Mouse (Mus musculus) thymus, postnatal 14 days (tissue): ENCODE data around the gene Sash3.
A peak's percentile ranks its signal among the peaks of the same experiment; 100 is the strongest.

Experiments used
- DNase-seq: peaks from one replicate; pipeline ENCODE4 v3.0.0; 2021

Gene Sash3

GRCm38 (mm10) chrX:48146262-48146661 is at the start of gene Sash3:
Sash3 (plus strand) TSS chrX:48146436.
- DNase-seq = peak; percentile 83

DNA sequence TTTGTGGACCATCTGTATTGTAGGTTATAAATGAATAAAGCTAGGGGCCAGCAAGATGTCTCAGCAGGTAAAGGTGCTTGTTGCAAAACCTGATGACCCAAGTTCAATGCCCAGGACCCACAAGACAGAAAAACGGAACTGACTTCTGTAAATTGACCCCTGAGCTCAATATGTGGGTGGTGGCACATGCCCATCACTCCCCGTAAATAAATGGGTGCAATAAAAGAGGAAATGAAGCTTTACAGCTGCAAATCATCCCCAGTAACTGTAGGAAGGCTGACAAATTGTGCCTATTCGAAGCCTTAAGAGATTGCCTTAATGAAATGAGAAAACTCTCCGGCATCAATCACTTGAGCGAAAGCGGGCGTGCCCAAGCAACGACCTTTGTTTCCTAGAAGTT is 49.7 kb upstream of the Sash3 start:
- DNase-seq = no peak

DNA sequence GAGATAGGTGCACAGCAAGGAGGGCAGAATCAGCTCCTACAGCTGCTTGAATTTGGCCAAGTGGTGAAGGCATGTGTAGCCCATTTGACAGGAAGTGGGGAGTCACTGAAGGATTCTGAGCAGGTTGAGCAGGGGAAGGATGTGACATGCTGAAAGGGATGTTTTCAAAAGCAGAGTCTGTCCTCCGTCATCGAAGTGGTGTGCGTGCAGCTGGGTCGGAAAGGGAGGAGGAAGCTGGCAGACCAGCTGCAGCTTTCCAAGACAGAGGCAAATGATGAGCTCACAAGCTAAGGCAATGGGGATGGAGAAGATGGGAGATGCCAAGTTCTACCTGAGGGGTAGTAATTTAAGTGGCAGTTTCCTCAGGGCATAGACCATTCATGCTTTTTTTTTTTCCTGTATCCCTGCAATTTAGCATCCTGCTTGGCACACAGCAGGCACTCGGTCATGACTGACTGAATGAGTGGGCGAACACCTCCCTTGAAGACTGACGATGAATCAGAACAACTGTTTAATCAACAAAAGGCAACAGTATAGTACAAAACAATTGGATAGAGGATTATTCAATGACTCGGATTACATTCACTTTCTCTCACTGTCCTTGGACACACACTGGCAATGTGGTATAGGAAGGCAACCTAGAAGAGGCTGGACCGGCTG is 47.6 kb upstream of the Sash3 start:
- DNase-seq = peak; percentile 63

DNA sequence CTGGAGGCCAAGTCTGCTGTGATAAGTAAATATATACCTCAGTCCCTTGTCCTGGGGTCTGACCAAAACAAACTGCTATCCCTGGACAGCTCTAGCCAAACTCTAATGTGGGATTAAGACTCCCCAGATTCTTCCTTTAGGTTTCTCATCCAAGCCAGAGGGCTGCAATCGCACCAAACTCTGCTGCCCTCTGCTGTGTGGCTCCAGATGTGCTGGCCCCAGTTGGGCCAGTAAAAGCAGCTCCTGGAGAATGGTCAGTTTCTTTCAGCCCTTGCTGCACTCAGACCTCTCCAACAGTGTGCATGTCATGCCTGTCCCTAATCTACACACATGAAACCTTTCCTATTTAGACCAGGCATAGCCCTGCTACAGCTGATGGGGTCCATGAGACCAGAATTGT is 46.4 kb upstream of the Sash3 start:
- DNase-seq = no peak

DNA sequence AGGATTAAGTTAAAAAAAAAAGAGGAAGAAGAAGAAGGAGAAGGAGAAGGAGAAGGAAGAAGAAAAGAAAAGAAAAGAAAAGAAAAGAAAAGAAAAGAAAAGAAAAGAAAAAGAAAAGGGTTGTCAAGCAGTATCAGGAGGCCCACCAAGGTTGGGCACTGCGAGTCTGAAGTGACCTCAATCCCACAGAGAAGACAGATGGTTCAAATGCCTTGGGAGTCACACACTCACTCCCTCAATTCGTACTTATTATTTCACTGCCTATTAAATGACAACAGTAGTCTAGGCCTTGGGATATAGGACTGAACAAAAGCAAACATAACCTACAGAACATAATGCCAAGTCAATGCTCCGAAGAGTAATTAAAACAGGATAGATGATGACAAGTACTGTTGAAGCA is 43.0 kb upstream of the Sash3 start:
- DNase-seq = no peak

DNA sequence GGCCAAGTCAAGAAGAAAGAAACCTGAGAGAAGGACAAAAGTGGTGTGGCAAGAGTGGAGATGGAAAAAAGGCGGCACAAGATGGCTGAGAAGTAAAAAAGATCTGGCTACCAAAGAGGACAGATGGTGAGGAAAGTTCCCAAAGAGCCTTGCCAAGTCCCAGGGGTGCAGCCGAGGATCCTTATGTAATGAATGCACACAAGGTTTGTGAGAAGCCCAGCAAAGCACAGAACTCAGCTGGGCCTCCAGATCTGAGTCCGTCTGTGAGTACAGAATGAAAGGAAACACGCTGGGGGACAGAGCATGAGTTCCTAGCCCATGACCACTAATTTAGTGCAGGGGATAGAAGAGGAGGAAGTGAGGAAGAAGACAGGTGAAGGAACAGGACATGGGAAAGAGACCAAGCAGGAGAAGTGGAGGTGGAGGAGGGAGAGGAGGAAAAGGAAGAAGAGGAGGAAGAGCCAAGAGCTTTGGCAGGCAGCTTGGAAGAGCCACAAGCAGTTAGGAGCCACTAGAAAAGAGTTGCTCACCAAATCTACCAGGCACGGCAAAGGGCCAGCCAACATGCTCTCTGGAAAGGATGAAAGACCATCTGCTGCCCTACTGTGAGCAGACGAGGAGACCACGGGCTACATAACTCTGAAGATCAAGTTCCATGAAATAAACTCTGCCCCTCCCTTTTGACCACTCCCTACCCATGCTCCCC is 41.3 kb upstream of the Sash3 start:
- no peak for DNase-seq

DNA sequence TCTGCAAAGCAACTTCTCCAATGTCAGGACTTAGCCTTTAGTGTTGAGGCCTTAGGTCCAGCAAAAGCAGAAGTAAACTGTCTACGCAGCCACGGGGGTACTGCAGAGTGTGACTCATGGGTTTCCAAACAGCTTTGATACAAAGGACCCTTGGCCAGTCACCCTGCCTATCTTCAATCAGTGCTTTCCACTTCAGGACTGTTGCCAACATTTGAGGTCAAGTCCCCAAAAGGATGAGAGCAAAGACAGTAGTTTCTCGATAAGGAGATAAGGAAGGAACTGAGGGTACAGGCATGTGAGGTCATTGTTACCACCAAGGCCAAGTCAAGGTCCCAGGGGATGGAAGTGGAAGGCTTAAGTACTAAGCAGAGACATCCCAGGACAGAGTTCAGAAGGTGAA is 40.0 kb upstream of the Sash3 start:
- DNase-seq = no peak

DNA sequence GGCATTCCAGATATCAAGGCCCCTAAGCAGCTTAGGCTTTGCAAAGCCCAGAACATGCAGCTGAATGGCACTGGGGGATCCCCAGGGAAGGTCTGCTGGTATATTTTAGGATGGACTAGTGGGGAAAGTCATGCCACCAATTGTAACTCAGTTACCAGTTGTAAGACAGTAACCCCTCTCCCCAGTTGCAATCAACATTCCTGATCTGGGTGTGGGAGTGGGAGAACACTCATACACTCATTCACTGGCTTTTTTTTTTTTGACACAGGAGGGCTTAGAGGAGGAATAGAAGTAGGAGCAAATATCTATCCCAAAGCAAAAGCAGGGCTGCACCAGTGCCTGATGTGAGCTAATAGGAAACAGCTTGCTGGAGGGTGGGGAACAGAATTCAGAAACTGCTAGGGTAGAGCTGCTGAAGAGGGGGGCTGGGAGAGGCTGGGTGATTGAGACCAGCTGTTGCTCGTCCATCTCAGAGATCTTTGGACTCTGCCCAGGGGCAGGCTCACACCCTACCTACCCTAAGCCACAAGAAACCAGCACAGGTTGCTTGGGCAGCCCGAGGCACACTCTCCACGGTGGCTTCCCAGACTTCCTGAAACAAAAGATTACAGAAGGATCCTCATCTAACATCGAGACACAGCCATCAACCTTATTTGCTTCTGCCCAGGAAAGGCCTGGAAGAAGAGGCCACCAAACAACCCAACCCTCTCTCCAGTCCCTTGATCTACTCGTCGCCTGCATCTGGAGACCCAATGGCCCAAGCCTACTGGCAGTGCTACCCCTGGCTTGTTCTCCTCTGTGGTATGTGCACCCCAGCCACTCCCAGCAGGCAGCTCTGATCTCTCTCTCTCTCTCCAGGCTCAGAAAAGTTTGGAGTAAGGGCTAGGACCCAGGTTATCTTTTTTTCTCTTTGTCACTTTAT is 37.6 kb upstream of the Sash3 start, which contains the start of gene Xpnpep2:
Gene Xpnpep2, plus strand, starts transcription at position 332 of the 922 bp plus-strand sequence.
- no peak for DNase-seq

DNA sequence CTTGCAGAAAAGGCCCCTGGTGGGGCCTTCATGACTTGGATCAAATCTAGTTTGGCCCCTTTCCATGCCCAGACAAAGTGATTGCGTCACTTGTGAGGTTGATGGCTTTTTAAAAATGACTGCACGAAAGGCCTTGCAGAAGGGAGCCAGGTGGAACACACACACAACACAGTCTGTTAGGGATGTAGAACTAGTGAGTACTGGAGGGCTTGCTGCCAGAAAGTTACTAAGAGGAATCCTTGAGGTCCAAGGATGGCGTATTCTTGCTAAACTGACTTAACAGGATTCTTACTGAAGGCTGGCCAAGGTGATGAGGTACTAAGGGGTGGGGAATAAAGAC is 37.0 kb upstream of the Sash3 start:
- DNase-seq = no peak

DNA sequence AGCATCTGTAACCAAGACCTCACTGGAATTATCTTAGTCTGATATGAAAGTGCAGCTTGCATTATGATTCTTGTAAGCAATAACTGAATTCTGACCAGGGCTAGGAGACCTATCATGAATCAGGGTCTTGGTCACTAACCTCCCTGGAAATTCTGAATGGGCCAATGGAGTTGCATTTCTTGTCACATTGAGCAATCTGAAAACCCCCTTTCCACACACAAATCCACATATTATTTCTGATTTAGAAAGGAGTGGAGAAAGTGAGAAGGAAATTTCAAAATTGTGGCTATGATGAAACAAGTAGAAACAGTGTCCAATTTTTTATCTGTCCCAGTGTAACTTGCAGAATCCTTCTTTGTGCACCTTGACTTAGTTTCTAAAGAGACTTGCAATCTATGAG is 26.9 kb upstream of the Sash3 start:
- no peak for DNase-seq

DNA sequence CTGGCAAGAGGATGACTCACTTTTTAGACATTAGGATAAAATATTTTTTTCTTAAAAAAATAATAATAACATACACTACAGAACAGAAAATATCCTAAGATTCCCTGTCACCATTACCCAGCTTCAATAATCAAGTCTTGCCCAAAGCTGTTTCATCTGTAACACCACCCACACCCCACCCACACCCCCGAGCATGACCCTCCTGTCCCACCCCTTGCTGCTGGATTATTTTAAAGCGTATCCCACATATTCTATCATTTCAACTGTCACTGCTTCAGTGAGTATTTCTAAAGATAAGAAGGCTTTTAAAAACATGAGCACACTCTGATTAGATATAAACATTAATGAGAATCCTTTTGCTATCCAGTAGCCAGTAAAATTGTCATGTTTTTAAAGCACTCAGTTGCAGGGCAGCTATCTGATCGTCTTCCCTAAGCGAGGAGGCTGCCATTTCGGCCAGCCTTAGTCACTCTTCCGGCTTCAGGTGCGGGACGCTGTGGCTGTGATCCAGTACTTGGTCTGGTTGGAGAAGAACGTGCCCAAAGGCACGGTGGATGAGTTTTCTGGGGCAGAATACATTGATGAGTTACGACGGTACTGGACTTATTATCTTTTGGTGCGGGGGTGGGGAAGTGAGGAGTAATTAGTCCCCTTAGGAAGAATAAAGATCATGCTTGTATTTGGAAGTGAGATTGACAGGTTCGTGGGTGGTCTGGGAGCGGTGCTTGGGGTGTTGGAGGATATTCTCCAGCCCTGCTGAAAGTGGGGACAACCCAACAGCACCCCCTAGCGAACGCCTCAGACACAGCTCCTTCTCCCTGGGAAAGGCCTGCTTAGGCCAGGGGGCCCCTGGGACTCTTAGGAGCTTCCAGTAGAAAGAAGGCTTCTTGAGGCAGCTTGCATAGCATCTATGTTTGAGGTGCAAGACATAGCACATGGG is 21.8 kb upstream of the Sash3 start:
- DNase-seq = peak; percentile 80

DNA sequence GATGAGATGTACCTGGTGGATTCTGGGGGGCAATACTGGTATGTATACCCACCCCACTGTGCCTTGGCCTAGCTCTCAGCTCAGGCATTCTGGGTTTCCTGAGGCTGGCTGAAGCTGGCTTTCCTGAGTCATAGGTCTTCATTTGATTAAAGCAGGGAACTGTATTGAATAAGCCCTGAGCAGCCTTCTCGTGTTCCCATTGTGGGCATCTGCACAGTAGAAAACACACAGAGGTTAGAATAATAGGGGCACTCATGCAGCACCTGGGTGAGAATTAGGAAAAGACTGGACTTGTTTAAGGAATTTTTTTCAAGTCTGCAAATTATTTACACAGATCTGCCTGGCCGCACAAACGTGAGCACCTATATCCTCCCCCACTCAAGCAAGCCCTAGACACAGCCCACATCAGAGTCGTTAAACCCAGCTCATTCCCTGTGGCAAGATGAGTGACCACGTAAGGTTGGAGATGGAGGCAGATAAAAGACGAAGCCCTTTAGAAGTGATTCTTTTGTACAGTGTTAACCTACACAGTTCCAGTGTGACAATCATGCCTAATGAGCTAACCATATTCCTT is 19.2 kb upstream of the Sash3 start:
- DNase-seq = no peak

DNA sequence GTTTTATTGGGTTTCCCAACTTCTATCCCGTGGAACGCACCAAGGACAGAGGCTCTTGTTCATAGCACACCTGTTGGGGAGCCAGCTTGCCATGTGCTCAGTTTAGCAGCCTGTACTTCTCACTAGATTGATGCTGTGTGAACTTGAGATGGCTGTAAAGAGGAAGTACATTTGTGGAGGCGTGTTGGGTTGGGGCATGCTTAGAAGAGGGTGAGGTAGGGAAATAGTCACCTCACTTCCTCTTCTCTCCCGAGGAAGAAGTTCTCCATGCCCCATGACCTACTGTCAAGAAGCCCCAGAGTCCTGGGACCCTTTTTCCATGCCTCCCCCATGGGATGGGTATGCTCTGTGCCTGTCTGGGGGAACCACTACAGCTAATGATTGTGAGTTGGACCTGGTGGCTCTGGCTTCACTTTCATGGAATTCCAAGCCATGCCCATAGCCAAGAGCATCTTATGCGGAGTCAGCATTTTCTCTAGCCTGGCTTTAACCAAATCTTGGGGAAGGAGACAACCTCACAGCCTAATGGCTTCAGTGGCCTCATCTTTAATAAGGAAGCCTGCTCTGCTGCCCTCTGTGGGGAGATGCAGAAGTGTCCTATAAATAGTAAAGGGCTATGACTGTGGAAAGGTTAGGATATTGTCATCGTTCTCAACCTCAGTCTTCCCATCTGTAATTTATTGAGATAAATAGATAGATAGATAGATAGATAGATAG is 18.6 kb upstream of the Sash3 start:
- DNase-seq = peak; percentile 30

DNA sequence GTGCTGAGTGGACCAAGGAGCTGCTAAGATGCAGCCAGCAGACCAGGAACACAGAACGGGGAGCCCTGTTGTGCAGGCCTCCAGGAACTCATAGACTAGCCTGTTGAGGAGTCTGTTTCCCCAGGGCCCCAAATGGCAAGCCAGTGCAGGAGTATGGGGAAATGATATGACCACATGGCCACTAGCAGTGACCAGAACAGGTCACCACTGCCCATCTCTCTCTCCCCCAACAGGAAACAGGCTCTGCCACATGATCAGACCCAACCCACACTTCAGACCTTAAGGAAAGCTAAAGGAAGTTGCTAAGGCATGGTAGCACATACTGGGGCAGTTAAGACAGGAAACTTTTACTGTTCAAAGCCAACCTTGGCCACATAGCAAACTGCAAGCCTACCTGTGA is 17.1 kb upstream of the Sash3 start:
- no peak for DNase-seq

DNA sequence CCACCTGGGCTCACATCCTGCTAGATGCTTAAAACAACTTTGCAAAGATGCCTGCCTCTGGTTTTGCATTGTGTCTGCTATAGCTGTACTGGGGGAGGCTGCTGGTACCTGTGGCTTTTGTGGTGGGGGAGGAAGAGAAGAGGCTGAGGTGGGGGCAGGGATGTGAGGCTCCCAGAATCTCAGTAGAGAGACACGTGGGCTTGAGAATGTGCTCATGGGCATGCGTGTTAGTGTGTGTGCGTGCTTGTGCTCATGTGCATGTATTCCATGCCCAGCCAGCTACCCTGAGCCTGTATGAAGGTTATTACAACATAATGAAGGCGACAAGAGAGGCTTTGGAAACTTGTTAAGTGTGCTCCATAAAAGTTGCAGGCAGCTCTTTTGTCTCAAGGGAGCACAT is 9.3 kb upstream of the Sash3 start:
- DNase-seq = peak; percentile 87

- DNase-seq = peak; percentile 62
Observed at GRCm38 (mm10) chrX:48138011-48138410, 8.2 kb upstream of the Sash3 start.

DNA sequence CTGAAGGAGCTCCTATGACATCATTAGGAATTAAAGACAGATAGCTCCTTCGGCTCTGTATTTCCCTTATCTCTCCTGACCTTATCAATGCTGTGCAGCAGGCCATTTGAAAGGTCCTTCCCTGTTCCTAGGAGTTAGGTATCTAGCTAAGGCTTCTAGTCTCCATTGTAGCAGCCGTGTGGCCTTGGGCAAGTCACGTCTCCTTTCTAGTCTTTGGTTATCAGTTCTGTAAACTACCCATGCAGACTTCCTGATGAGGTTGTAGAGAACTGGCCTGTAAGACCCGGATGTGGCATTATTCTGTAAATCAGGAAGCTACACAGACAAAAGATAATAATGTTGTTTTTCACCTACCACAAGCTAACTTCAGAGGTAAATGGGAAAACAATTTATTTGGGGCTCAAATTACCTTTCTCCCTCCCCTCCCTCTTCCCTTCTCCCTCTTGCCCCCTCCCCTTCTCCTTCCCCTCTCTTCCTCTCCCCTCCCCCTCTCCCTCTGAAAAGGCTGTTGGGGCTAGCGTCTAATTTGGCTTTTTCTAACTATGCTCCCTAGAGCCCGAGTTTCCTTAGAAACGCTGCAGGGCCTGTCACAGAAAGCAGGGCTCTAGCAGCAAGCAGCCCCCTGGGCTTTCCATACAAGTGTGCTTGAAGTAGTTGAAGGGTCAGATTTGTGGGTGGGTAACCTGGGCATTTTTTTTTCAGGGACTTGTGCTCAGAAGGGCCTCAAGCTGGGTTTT is 7.5 kb upstream of the Sash3 start:
- peak; percentile 20 for DNase-seq

GRCm38 (mm10) chrX:48139368-48140285 is 6.6 kb upstream of the Sash3 start:
- DNase-seq = peak; percentile 62

DNA sequence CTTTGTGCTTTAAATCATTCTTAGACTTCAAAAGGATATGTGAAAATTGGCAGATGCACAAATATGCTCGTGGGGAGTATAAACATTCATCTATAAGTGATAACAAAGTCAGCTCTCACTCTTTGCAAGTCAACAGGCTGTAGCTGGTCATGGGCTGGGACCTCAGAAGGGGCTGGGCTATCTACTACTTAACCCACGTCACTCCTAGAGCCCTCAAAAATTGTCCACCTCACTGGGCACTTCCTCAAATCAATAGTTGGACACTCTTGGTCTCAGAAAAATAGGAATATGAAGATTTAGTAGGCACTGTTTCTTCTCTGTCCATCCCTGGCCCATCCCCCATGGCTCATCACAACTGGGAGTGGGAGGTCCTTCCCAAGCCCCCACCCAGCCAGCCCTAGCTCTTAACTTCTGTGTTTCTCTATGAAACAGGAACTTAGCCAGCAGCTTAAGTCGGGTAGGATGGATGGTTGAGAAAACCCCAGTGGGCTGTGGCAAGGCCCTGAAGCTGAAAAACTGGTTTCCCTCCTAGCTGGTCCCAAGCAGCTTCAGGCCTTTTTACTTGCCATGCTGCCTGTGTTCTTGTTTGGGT is 5.9 kb upstream of the Sash3 start:
- DNase-seq = peak; percentile 51
